Mouse (Mus musculus): ENCODE measurements around the gene Myoz1. TPM values are rescaled to one million over a fixed set of nuclear protein-coding genes. Genes with fewer than 3 reads are reported as not detected.
"Not testable (repeated sequence)": the region's sequence is repeated elsewhere in the genome, so short reads cannot be mapped to it uniquely, and the experiment has no call there.

The Myoz1 gene
- total RNA-seq (2021) = not detected

DNA sequence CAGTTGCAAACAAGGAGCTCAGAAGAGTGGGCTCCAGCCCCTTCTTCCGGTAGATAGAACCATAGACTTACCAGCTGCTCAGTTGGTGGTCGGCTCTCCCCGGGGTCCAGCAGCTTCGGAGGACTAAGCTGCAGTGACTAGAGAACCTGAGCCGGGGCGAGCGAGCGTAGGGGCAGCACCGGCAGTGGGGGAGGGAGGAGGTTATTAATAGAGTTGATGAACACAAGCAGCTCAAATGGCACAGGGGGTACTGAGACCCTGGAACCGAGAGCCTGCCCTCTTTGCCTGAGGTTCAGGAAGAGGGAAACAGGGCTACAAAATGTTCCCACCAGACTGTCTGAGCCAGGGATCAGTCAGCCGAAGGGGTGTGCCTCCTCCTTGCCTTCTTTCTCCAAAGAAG, at the start of gene Myoz1:
Gene Myoz1, minus strand, starts transcription at position 180 of the 400 bp plus-strand sequence.
- intact Hi-C loops (cut with DNase I) = loop anchor here (5.0 kb wide), 1 partner anchor 79 kb away; no protein-coding TSS in a partner anchor
- no peak for DNase-seq

DNA sequence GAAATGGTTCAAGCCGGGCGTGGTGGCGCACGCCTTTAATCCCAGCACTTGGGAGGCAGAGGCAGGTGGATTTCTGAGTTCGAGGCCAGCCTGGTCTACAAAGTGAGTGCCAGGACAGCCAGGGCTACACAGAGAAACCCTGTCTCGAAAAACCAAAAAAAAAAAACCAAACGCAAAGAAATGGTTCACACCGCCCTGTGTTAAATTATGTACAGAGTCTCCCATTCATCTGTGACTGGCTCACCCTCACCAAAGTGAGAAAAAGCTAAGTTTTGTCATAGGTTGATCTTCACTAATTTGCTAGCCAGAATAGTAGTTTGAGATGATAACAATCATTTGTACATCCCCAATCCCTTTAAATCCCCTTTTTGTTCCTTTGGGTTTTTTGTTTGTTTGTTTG, 47.1 kb upstream of the Myoz1 start:
- DNase-seq; intact Hi-C loops (cut with DNase I): not testable (repeated sequence)

DNA sequence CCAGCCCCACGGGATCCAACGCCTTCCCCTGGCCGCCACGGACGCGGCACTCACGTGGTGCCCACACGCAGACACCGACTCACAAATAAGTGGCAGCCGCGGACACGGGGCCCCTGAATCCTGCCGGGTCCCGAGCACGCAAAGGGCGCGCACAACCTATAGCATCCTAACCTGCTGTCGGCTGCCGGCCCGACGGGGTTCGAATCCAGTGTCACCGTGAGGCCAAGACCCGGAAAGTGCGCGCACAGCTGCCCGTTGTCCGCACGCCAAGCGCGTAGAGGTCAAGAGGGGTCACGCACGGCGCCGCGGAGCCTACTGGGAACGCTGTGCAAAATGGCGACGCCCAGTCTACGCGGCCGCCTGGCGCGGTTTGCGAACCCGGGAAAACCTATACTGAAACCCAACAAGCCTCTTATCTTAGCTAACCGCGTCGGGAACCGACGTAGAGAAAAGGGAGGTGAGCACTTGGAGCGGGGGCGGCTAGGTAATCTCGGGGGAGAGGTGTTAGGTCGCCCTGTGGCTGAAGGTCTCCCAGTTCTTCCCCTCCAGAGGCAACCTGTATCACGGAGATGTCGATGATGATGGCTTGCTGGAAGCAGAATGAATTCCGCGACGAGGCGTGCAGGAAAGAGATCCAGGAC, 46.5 kb upstream of the Myoz1 start, which contains the start of gene Chchd1:
Gene Chchd1, plus strand, starts transcription at position 266 of the 641 bp plus-strand sequence.
- intact Hi-C loops (cut with DNase I) = no loop called here
- DNase-seq = peak; percentile 91

DNA sequence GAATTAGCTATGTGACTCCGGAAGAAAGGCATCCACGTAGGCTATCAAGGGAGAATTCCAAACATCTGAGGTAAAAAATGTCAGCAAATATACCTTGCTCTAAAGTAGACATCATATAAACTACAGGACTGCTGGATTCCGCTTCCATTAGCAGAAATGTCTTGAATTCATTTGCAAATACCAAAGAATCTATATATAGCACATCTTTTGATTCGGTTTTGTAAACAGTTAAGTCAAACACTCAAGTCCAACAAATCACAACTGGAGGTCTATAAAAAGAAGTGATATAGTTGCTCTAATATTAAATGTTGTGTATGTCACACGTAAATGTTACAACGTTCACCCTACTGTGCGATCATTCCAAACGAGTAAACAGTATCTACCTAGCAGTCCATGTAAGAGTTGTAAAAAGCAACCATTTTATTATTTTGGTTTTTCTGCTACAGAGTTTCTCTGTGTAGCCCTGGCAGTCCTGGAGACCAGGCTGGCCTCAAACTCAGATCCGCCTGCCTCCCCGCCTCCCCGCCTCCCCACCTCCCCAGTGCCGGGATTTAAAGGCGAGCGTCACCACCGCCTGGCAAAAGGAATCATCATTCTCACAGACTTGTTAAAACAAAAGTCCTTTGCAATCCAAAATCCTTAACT, 45.9 kb upstream of the Myoz1 start:
- DNase-seq = no peak
- intact Hi-C loops (cut with DNase I) = no loop called here

DNA sequence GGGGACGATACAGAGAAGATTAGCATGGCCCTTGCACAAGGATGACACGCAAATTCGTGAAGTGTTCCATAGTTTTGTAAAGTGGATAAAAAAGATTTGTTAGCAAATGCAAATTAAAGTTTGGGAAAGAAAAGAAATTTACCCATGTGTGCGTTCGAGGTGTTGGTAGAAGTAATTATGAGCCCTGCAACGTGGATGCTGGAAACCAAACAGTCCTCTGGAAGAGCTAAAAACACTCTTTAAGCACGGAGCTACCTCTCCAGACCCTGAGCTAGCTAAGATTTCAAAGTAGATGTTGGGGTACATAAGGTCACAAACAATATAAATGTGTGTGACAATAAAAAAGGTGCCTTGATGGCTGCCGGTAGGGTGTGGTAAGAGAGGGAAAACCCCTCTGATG, 45.2 kb upstream of the Myoz1 start:
- intact Hi-C loops (cut with DNase I) = no loop called here
- DNase-seq = no peak

DNA sequence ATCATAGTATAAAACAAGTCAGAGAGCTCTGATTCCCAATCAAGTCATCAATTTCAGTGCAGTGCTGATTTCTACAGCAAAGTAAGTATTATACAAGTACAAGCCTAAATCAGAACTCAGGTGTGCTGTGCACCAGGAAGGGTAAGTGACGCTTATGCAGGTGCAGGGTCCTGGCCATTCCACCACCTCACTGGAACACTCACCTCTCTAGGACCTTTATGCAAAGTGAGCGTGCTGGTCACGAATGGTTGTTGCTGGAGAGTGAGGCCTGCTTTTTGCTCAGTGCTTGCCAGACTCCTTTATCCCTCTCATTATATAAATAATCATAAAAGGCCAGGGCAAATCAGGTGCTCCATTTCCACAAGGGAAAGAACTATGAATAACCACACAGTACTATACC, 44.0 kb upstream of the Myoz1 start:
- intact Hi-C loops (cut with DNase I) = no loop called here
- no peak for DNase-seq

DNA sequence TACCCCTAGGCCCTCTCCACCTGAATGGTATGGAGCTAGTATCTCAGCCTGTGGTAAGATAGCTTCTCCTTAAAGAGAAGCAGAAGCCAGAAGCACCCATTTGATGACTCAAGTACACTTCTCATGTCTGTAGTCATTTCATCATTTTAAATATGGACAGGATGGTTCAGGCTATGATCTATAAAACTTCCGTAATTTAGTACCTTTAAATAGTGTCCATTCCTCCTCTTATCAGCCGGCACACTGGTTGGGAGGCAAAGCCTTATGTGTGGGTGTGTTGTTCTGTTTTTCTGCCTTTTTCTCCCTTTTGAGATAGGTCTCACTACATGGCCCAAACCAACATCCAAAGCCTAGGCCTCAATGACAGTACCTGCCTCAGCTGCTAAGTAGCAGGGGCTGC, 42.2 kb upstream of the Myoz1 start:
- intact Hi-C loops (cut with DNase I) = no loop called here
- DNase-seq = no peak

DNA sequence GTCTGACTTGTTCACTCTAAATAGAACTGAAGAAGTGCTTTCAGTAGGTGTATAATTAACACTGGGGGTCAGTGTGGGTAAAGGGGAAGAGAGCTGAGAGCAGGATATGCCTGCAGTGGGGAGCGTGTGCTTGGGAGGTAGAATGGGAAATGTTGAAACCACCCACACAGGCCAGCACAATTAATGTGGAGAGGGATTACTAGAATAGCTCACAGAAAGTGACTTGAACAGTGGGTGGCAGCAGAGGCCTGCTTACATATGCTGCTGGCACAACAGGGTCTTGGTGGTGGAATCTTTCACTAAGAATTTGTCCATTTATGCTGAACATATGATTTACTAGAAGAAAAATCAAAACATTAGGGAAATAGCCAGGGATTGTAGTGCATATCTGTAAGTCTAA, 40.6 kb upstream of the Myoz1 start:
- DNase-seq = peak; percentile 36
- intact Hi-C loops (cut with DNase I) = no loop called here

DNA sequence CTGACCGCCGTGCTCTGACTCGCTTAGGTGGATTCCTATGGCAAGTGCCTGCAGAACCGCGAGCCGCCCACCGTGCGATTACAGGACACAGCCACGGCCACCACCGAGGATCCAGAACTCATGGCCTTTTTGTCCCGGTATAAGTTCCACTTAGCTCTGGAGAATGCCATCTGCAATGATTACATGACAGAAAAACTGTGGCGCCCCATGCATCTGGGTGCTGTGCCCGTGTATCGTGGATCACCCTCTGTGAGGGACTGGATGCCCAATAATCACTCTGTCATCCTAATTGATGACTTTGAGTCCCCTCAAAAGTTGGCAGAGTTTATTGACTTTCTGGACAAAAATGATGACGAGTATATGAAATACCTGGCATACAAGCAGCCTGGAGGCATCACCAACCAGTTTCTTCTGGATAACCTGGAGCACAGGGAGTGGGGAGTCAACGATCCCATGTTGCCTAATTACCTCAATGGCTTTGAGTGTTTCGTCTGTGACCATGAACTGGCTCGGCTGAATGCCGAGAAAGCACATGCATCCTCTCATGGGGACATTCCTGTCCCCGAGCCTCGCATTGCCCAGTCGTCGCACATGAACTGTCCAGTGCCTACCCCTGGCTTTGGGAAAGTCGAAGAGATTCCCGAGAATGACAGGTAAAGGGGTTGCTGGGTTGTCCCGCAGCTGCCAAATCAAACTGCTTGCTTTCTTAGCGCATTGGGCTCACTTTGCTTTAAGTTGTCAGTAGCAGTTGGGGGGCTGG, 39.6 kb upstream of the Myoz1 start:
- peak; percentile 7 for DNase-seq
- intact Hi-C loops (cut with DNase I) = no loop called here

DNA sequence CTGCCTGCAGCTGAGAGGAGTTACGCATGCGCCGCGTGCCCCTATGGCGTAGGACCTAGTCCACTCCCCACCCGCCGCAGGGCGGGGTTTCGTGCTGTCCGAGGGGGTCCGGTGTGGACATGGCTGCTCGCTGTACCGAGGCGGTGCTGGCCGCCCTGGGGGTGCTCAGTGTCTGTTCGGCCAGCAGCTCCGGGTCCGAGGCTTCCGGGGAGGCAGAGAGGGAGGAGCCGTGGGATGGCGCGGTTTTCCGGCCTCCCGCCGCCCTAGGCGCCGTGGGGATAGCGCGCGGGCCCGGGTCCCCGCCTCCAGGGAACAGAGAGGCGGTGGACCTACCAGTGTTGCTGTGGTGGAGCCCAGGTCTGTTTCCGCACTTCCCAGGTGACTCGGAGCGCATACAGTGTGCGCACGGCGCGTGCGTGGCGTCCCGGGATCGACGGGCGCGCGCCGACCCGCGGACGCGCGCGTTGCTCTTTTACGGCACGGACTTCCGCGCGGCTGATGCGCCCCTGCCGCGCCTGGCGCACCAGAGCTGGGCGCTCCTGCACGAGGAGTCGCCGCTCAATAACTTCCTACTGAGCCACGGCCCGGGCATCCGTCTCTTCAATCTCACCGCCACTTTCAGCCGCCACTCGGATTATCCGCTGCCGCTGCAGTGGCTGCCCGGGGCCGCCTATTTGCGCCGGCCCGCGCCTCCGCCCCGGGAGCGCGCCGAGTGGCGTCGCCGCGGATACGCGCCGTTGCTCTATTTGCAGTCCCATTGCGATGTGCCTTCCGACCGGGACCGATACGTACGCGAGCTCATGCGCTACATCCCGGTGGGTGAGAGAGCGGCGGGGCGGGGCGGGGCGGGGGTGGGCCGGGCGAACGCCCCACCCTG, 38.8 kb upstream of the Myoz1 start, which contains the start of gene Fut11:
Gene Fut11, plus strand, starts transcription at position 85 of the 877 bp plus-strand sequence.
- intact Hi-C loops (cut with DNase I) = no loop called here
- DNase-seq = peak; percentile 93

DNA sequence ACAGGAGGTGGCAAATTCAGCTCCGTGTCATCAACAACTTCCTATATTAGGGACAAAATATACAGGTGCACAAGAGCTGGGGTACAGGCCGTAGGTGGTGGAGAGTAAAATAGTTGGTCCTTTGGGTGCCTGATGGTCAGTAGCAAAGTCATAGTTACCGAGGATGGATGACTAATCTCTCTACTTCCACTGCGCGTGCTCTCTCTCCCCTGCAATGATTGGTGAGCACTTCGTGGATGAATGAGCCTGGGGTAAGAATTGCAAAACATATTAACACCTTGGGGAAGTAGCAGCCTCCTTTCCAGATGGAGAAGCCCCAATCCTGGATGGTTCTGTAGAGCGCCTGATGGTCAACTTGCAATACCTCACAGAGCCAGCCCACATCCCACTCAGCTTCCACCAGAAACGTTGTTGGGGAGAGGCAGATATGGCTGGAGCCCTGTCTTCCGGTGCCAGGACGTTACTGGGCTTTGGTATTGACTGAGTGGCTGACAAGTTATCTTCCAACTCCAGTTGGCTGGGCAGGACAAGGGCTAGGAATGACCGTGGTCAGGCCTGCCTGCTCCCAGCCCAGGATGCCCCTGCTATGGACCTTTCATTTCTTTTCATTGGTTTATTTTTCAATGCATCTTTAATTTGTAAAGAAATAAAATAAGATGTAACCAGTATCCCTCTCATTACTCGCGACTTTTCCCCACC, 38.0 kb upstream of the Myoz1 start:
- intact Hi-C loops (cut with DNase I) = no loop called here
- DNase-seq = no peak

DNA sequence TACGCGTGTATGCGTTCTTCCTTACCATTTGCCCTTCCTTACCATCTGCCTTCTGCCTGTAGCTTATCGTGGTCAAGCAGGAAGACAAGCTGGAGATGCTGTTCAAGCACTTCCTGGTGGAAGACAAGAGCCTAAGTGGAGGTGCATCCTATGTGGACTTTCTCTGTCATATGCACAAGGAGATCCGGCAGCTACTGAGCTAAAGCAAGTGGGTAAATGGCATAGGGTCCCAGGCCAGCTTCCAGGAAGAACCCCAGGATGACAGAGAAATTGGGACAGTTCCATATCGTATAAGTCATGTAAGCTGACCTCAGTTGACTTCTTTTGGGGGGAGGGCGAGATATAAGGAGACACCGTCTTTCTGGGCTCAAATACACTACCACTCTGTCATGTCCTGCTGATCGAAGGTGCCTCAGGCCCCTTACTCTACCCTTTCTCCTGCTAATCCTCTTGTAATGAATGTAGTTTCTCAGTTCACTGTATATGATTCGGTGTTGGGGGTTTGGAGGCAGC, 37.3 kb upstream of the Myoz1 start:
- DNase-seq = no peak
- intact Hi-C loops (cut with DNase I) = no loop called here

DNA sequence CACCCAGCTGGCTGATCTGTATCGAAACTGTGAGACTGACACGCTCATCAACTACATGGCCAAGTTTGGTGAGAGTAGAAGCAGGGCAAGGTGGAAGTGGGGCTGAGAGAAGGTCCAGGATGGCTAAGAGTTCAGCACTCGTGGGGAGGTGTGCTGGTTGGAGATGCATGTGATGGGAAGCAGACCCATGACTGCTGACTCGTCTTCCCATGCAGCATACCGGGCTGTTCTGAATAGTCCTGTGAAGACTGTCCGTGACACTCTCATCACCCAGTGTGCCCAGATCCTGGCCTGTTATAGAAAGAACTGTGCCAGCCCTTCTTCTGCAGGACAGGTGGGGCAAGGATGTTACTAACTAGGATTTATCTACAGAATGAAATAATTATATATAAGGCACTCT, 35.4 kb upstream of the Myoz1 start:
- DNase-seq = no peak
- intact Hi-C loops (cut with DNase I) = no loop called here

DNA sequence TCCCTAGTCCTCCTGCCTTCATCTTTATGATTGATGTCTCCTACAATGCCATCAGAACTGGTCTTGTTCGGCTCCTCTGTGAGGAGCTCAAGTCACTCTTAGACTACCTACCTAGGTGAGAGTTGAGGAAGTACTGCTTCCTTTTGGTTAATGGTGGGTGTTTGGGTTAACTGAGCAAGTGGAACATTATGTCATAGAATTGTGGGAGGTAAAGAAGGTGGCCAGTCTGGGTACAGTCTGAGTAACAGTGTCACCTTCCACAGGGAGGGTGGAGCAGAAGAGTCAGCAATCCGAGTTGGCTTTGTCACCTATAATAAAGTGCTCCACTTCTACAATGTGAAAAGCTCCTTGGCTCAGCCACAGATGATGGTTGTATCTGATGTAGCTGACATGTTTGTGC, 32.7 kb upstream of the Myoz1 start:
- intact Hi-C loops (cut with DNase I) = no loop called here
- no peak for DNase-seq

DNA sequence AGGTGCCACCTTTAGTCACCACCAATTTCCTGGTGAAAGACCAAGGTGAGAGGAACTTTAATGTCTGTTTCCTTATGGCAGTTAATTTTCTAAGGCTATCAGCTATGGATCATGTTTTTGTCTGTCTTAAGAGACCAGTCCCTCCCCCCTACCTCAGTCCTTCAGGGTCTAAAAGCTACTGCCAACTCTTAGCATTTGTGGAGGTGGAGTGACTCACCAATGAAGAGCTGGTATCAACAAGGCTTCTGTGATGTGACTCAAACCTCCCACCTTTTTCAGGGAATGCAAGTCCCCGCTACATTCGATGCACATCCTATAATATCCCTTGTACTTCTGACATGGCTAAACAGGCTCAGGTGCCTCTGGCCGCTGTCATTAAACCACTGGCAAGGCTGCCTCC, 30.2 kb upstream of the Myoz1 start:
- intact Hi-C loops (cut with DNase I) = no loop called here
- no peak for DNase-seq

DNA sequence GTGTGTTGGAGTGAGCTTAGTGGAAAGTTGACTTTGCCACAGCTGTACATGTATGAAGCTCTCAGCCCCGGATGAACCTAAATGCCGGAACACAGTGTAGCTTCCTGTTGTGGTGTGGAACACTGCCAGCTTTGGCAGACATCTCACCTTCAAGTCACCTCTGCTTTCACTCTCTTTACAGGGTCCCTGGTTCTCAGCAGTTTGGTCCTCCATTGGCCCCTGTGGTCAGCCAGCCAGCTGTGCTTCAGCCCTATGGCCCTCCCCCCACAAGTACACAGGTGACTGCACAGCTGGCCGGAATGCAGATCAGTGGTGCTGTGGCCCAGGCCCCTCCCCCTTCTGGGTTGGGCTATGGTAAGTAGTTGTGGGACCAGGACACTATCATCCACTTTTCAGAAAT, 26.2 kb upstream of the Myoz1 start:
- intact Hi-C loops (cut with DNase I) = no loop called here
- no peak for DNase-seq

DNA sequence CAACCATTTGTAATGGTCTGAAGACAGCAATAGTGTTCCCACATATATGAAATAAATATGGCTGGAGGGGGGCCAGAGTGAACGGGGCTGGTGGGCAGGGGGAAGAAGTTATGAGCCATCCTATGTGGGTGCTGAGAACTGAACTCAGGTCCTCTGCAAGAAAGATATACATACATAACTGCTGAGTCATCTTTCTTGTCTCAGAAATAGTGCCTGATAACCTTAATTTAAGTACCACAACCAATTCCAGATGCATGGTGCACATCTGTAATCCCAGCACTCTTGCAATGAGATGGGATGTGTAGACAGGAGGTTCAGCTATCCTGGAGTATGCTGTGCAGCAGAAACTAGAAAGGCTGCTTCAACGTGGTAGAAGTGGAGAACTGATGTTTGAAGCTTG, 25.4 kb upstream of the Myoz1 start:
- DNase-seq = no peak
- intact Hi-C loops (cut with DNase I) = no loop called here

DNA sequence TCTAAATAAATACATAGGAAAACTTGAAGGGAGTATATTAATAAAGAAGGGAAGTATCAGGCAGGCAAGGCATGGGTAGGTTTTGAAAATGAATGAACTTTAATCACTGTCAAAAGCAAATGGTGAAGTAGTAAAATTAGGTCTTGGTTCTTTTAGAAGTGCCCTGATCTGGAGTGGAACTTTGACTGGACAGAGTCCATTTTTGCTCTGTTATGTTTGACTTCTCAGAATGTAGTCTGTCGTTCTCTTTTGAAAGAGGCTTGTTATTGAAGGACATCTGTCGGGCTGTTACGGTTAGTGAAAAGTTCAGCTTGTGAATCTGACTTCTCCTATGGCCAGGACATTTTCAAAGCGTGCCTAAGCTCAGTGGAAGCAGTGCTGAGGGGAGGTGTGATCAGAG, 21.6 kb upstream of the Myoz1 start:
- intact Hi-C loops (cut with DNase I) = no loop called here
- no peak for DNase-seq

DNA sequence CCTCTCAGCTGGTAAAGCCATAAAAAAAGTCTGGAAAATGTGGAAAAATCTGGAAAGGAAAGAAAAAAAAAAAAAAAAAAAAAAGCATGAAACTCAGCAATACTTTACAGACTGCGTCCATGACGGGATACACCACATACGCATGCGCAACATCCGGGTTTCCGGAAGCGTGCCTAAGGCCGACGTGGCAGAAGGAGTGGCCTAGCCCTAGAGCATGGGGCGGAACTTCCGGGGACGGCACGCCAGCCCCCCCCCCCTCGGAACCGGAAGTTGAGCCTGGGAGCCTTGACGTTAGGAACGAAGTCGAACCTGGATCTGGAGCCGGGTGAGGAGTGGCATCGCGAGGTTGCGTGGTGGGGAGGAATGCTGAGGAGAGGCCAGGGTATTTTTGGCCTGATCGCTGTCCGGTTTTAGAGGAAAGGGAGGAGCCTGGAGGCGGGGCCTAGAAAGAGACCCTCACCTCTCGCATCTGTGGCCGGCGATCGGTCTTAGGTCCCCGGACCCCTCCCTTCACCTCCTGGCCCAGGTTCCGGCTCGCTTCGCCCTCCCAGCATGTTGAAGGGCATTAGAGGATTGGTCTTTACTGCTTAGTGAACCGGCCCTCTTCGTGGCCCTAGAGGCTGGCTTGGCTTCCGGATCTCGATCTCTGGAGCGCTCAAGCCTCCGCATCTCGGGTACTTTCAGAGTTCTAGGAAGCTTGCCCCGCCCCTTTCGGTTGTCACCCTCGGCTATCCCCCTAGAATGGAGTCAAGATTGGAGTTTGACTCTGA, 17.9 kb upstream of the Myoz1 start, which contains the start of gene Sec24c:
Gene Sec24c, plus strand, starts transcription at position 245 of the 770 bp plus-strand sequence.
- intact Hi-C loops (cut with DNase I) = no loop called here
- peak; percentile 99 for DNase-seq

Data from left cerebral cortex, postnatal 4 days (tissue).